Mouse (Mus musculus) adrenal gland, postnatal 14 days (tissue): ENCODE data around the gene Ireb2. TPM values are rescaled to one million over a fixed set of nuclear protein-coding genes. Genes with fewer than 3 reads are reported as not detected.
"Not testable (repeated sequence)": the region's sequence is repeated elsewhere in the genome, so short reads cannot be mapped to it uniquely, and the experiment has no call there.

ENCODE experiments used
- DNase-seq: peaks from one replicate; pipeline ENCODE4 v3.0.0; 2021; ENCODE audit warnings: mixed read lengths
- long read RNA-seq, 2 experiments: library from polyadenylated mRNA; stranded (forward); transcript quantifications; one replicate each; pipeline ENCODE4 v2.0.0; 2021
- total RNA-seq: library from RNA; stranded (reverse); gene quantifications from 2 replicates; pipeline ENCODE4 v1.2.3, GENCODE M21; 2021

Gene Ireb2
- 48.8 and 53.9 TPM in 2 replicates for total RNA-seq
- long read RNA-seq, experiment 1, full-length matches to known transcripts = 3 of 7 reads
- long read RNA-seq, experiment 1, partial matches to known transcripts = 4 of 7 reads
- long read RNA-seq, experiment 1, other reads (novel, unspliced or antisense) = 0 of 7 reads
- long read RNA-seq, experiment 2, full-length matches to known transcripts = 2 of 7 reads
- long read RNA-seq, experiment 2, partial matches to known transcripts = 5 of 7 reads
- long read RNA-seq, experiment 2, other reads (novel, unspliced or antisense) = 0 of 7 reads

DNA sequence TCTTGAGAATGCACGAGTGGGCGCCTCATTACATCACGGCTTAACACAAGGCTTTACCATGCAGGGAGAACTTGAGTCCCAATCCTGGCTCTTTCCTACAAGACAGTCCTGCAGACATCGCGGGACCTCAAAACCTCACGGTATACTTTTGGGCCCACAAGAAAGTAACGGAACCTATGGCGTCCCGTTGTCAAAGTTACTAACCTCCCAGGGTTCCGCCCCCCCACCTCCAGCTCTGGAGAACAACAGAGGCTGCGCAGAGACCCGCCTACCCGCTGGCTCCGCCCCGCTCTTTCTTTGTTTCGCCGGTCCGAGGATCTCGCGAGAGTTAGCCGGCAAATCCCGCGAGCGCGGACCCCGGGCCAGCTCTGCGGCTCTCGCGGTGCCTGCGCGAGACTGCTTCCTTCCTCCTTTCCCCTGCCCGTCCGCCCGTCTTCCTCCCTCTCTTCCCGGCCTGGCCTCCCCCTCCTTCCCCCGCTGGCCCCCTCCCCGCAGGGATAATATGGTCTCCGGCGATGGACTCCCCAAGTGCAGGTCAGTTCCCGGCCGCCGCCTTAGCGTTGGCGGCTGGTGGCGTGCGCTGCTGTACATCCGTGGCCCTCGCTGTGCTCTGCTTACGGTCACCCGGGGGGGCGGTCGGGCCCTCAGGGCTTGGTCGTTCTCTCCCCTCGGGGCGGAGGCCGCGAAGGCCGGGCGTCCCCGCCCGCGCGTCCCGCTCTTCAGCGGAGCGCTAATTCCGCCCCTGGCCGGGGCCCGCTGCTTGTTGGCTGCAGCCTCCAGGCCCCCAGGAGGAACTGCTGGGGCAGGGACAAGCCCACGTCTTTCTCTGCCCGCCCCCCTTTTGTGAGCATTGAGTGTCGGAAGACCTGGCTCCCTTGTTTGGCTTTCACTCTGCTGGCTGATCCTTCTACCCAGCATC is at the start of gene Ireb2:
Gene Ireb2, plus strand, starts transcription at position 427 of the 919 bp plus-strand sequence.
- peak; percentile 100 for DNase-seq

DNA sequence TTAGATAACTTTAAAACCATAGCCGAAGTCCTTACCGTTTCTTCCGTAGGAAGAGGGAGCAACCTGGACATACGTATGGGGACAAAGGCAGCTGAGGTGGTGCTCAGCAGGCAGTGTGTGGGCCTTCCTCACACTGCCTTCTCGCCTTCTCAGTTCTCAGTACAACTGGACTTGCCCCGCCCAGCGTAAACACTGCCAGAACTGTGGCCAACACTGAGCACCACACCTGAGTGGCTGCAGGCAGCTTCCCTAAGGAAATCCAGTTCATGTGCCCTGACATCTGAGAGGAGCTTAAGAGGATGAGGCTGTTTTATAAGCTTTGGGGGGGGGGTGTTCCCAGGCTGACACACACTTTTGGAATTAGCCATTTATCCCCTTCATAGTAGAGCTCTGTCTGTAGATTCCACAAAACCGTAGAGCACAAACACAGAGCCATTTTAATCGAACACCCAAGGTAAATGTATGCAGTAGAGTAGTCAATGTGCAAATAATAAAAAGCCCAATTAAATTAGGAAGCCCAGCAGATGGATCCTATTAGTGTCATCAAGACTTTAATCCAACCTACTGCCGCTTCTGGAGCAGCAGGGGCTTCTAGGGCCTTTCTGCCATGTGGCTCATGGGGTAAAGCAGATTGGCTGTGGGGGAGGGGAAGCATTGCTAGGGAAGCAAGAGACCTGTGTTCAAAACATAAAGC is 46.9 kb upstream of the Ireb2 start:
- no peak for DNase-seq

DNA sequence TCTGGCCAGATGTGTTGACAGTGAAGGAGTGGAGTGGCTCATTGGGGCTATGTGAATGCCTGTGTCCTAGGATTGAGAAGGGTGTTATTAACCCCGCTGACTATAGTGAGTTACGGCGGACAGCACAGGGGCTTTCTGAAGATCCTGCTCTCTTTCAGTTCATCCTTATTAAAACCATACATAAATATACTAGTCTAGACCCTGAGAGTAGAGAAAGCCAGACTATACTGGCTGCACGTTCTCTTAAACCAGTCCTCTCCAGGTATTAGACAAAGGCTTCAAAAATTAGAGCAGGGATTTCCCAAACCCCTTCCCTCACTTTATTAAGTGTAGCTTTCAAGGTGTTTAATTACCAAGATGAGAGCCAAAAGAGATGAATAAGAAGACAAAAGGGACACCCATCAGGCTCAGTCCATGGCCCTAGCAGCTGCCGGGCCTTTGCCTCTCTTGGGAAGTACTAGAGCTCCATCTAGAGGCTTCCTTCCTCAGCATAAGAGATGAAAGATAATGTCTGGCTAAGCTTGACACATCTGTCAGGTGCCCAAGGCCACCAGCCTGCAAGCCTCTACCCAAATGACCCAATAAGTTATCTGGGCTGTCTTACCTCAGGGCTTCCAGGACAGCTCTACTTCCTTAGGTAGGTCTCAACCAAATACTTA is 42.0 kb upstream of the Ireb2 start:
- DNase-seq = peak; percentile 57

DNA sequence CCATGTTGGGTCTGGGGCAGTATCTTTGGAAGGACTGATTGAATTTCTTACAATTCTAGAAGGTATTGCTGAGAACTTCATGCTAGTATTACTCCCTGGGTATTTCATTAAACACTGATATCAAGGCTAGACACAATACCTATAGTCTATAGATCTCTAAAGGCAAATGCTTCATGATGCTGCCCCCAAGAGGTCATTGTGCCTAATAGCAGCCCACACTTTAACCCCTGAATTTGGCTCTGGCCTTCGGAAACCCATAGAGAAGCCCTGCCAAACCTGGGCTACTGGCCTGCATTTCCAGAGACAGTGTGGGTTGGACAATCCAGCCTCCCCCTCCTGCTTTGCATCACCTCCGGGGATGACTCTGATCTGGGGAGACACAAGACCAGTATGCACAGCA is 33.8 kb upstream of the Ireb2 start:
- no peak for DNase-seq

DNA sequence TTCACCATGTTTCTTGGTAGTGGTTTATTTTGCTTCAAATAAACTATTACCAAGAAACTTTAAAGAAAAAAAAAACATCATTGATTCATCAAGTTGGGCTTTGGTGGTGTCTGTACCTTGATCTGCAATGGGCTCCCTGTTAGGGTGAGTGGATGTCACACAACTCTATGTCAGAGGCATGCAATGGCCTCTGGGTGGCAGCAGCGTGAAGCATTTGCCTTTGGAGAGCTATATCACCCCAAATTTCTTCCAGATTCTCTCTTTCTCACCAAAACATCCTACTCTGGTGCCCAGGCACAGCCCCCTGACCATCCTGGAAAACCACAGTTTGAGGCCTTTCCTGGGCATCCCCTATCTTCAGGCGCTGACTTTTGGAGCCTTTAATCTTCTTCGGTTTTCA is 33.0 kb upstream of the Ireb2 start:
- DNase-seq = peak; percentile 61

DNA sequence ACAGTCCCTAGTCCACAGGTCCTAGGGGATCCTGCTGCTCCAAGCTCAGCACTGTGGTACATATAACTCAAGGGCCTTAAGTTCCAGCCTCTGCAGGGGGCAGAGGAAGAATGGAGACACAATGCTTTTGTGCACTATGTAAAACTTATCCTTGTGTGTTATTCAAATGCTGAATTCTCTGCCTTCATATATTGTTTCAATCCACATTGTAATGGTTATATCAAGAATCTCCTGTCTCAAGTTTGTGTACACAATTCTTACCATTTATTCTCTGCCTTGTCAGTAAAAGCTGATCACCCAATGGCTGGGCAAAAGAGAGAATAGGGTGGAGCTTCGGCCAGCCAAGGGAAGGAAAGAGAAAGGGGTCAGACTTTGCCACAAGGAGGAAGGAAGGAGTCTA is 29.8 kb upstream of the Ireb2 start:
- no peak for DNase-seq

DNA sequence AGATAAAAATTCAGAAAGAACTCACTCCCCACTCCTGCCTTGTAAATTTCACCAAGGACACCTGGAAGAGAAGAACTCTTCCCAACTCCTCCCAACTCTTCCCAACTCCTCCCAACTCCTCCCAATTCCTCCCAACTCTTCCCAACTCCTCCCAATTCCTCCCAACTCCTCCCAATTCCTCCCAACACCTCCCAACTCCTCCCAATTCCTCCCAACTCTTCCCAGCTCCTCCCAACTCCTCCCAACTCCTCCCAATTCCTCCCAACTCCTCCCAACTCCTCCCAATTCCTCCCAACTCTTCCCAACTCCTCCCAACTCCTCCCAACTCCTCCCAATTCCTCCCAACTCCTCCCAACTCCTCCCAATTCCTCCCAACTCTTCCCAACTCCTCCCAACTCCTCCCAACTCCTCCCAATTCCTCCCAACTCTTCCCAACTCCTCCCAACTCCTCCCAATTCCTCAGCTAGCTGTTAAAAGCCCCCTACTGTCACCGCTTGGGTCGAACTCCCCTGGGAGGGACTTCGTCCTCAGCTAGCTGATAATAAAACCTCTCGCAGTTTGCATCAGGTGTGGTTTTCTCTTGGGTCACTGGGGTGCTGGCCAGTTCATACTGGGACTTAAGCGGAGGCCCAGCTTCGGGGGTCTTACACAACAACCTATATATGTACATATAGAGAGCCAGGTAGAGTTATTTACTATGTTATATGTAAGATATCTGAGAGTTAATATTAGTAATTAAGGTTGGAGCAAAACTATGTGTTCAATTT is 27.5 kb upstream of the Ireb2 start:
- DNase-seq = not testable (repeated sequence)

DNA sequence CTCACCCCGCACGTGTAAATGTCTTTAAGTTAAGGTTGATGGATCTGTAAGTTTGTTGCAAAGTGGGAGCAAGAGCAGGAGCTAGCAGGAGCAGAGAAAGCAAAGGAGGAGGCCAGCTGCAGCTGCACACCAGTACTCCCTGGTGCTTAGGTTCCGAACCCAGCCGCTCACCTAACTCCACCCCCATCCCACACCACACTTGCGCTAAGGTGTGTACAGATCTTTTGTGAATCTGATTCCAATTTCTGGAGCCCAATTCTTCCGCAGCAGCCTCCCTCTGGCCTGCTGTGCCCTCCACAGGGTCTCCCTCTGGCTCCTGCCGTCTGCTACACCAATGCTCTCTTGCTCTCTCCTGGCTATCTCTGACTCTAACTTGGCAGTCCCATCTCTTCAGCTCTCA is 25.8 kb upstream of the Ireb2 start:
- DNase-seq = no peak

DNA sequence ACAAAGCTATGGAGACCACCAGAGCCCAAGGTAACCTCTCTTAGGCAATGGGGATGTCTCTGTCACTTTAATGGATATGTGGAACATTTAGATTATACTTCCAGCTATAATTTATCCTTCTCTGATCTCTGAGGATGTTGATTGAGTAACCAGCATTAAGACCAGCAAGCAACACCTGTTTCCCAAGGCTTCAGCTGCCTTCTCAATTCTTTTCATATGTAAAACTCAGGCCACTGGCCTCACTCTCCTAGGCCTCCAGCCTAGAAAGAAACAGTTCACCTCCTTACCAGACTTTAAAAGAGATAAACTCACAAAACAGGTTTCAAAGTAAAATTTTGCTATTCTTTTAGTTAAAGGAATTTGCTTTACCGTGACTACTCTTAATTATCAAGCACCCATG is 23.4 kb upstream of the Ireb2 start:
- no peak for DNase-seq

DNA sequence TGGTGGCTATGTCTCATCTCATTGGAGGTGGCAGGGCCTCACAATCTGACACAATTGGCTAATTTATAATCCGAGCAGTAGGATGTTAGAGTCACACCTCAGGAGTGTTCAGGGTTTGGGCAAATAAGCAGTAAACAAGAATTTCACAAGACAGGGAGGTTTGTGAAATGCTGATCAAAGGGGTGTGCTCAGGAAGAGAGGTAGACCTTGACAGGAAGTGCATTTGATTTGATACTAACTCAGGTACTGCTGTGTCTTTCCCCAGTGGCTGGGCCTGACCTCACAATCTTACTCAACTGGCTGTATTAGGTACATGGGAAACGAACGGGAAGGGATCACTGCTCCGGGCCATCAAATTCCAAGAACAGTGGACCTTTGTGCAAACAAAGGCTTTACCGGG is 21.3 kb upstream of the Ireb2 start:
- DNase-seq = no peak

DNA sequence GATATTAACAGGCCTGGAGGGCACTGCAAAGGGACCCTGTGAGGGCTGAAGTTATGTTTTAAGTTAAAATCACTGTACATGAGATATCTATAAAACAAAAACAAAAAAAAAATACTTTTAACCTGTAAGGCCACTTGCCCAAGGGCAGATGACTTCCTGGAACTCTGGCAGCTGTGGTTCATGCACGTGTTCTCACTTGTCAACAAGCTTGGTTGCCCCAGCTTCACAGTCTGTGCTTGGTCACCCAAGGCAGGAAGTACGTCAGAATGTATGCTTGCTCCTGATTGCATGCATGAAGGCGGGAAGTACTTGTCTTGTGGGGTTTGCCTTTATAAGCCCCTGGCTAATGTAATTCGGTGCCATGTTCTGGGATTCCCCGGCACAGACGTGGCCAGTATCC is 19.7 kb upstream of the Ireb2 start:
- no peak for DNase-seq

DNA sequence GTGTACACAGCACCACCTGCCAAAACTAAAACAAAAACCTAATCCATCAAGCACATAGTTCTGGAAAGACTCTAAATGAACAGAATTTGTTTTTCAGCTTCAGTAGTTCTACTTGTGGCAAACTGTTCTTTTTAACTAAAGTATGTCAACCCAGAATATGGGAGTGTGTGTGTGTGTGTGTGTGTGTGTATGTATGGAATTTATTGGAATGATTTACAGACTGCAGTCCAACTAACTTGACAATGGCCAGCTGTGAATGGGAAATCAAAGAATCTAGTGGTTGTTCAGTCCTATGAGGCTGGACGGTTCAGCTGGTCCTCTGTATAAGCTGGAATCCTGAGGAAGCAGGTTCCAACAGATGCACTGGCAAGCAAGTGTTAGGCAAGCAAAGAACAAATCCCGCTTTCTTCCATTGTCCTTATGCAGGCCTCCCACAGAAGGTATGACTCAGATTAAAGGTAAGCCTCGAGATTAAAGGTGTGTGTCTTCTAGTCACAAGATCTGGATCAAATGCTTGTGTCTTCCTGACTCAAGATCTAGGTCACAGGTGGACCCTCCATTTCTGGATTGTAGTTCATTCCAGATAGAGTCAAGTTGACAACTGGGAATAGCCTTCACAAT is 18.9 kb upstream of the Ireb2 start:
- no peak for DNase-seq

DNA sequence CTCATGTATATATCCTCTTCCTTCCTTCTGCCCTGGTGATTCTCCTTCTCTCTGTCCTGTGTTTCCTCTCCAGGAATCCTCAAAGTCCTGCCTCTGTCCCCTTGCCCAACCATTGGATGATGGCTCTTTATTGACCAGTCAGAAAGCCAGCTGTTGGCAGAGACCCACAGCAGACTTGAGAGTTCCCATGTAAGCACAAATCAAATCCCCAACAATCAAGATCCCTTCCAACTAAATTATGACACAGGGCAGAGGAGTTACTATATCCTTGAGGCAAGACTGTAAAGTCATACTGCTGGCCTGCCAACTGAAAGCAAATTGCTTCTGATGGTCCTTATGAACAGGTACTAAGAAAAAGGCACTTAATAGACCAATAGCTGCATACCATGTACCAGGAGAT is 15.4 kb upstream of the Ireb2 start:
- DNase-seq = no peak

DNA sequence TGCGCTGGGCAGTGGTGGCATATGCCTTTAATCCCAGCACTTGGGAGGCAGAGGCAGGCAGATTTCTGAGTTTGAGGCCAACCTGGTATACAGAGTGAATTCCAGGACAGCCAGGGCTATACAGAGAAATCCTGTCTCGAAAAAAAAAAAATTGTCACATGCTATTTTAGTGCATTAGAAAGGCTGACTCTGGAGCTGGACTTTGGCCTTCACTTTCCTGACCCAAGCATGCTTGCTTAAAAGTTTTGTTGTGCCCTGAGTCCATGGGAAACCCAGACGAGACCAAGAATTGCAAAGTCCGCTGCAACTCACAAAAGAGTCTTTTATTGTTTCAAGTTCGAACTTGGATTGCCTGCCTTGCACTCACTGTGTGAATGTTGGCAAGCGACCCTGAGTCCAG is 10.6 kb upstream of the Ireb2 start:
- DNase-seq = not testable (repeated sequence)

DNA sequence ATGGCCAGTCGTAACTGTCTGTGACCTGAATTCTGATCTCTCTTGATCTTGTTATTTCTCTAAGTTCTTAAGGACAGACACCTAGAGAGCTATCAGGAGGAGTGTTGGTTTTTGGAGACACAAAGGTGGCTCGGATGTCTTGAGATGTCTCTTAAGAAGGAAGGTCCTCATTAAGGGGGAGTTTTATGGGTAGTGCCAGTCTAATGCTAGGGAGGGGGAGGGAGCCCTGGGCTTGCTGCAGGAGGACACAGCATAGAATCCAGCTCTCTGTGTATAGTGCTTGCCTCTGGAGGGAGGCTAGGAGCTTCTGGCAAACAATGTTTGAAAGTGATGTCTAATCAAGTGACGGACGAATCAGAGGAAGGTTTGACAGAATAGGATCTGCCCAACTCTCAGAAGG is 10.0 kb upstream of the Ireb2 start:
- DNase-seq = no peak

DNA sequence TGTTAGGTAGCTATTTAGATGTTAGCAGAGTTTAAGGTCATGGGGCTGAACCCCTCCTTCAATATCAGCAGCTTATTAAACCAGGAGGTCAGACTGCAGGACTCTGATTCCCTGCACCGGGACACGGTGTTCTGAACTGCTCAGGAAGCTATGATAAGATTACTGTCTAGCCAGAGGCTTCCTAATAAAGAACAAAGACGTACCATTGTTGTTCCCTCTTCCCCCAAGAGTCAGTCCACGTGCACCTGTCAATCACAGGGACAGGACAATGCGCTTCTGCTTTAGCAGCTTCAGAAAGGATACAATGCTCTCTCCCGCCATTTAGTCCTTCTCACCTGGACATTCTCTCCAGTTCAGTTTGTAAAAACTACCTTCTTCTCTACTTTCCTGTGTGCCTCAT is 8.0 kb upstream of the Ireb2 start:
- no peak for DNase-seq

DNA sequence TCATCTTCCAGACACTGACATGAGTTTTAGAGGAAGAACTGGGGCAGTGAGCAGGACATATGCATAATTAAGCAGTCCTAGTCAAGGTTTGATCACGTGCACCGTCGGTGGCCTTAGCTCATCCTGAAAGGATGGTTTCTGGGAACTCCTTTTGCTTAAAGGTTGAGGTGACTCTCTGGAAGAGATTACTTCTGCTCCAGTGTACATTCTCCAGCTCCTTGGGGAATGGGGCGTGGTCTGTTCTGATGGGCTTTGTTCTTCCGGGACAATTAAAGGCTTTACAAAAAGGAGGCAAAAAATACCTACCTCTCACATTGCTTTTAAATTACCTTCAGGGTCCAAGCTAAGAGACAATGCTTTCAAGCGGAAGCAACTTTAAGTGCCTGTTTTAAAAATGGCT is 7.5 kb upstream of the Ireb2 start:
- no peak for DNase-seq

DNA sequence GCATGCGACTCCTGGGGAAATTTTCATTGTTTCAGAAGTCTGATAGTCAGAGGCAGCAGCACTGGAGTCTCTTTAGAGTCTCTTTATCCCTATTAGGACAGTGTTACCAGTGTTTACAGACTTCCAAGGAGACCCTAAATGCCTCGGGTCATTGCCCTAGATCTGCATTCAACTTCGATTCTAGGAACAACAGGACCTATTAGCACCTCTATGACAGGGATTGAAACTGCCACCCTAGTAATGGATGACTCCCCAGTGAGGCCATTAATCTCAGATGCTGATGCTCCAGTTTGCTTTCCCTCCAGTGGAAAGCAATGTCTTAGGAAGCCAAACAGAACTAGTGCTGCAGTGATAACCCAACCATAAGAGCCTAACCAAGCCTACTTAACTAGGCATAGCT is 6.1 kb upstream of the Ireb2 start:
- DNase-seq = no peak

DNA sequence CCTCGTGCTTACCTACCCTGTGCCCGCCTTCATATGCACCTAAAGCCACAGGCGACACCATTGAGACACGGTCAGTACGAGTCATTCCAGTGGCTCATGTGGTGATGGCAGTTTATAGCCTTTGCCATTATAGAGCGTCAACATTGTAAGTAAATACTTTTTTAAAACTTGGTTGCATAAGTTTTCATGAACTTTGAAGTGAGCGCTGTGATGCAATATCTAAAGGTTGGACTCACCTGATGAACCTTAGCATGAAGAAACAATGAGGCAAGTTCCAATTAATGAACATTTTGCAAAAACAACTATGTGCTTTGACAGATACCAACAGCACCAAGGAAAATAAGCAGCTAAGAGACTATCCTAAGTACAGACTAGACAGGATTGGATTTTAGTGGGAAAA is 3.1 kb upstream of the Ireb2 start:
- no peak for DNase-seq

DNA sequence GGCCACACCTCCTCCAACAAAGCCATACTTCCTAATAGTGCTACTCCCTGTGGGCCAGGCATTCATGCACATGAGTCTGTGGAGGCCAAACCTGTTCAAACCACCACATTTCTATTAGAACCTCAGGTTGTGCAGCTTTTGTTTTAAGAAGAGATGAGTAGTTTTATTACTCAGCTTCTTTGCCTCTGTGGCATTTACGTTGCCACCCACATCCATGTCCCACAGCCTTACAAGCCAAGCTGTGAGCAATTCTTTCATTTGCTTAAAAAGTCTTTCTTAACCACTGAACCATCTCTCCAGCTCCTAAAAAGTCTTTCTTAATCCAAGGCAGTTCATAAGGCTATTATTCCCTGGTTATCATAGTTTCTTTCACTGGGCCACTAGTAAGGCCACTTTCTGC is 15.2 kb downstream of the Ireb2 start:
- no peak for DNase-seq

DNA sequence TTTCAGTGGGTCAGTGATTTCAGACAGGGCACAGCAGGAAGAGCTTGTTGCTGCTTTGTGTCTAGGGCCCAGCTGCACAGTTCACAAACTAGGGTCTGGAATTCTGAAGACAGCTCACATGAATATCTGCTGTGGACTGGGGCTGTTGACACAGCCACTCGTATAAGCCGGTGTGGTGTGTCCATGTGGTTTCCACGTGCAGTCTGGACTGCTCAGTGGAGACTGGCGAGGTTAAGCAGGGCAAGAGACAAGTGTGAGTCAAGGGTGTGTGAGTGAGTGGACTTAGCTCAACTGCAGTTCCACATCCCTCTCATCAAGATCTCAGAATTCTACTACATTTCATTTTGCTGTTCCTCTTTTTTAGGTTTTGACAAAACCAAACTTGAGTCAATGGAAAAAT is 28.5 kb downstream of the Ireb2 start:
- DNase-seq = no peak
